Mouse (Mus musculus): ENCODE data around the gene Itpk1. TPM values are rescaled to one million over a fixed set of nuclear protein-coding genes. Genes with fewer than 3 reads are reported as not detected.

The Itpk1 gene
- total RNA-seq, 4 experiments from 2014 or later, result 57.5 to 71.0 (median 61.8) TPM

DNA sequence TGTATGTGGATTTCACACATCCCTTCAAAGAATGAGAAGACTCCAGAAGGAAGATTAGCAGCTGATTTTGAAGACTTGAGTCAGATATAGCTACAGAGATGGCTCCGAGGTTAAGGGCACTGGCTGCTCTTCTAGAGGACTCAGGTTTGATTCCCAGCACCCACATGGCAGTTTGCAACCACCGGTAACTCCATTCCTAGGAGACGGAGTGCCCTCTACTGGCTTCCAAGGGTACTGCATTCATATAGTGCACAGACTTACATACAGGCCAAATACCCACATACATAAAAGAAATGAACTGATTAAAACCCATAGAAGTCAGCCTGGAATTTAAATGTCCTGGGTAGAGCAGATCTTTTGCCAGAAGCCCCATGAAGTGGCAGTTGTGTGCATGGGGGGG, 106.2 kb downstream of the Itpk1 start:
- DNase-seq (ENCODE audit: low spot score in 2 of 2), result no peak

- DNase-seq (ENCODE audit: low spot score in 2 of 2), result no peak
These were observed 107.3 kb downstream of the Itpk1 start for GRCm38 (mm10) chr12:102597466-102597865.

- DNase-seq (ENCODE audit: low spot score in 2 of 2), result no peak
These were observed 108.3 kb downstream of the Itpk1 start for GRCm38 (mm10) chr12:102596410-102596809.

DNA sequence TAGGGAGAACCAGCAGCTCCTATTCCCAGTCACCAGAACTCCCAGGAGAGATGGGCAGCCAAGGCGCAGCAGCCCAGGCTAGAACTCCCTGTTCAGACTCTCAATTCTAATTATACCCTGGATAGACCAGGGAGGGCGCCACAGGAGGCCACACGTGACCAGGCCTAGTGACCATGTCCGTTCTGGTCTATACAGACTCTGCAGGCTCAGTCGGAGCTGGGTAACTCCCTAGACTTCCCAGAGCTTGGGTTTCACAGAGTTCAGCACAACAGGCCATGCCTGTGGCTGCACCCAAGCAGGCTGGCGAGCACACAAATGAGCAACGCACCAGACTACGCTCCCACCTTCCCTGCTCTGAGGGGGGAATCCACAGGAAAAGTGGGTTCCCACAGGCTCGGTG, 110.1 kb downstream of the Itpk1 start:
- DNase-seq (ENCODE audit: low spot score in 2 of 2), result no peak

DNA sequence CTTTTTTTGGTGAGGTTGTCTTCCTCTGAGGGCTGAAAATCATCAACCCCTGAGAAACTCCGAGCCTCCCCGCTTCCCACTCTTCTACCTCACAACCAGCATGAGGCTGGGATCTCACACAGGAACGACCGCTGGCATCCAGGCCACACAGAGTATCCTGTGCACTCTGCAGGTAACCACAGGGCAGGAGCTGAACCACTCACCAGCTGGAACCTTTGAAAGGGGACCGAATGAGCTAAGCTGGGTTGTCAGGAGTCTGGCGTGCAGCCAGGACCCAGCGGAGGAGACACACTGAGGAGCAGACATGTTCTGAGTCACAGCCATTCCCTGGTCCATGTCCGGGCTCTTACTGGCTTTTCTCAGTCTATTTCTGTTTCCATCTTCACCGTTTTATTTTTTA, 111.0 kb downstream of the Itpk1 start:
- DNase-seq (ENCODE audit: low spot score in 2 of 2), result peak in 1 of 2 experiments; percentile 45

DNA sequence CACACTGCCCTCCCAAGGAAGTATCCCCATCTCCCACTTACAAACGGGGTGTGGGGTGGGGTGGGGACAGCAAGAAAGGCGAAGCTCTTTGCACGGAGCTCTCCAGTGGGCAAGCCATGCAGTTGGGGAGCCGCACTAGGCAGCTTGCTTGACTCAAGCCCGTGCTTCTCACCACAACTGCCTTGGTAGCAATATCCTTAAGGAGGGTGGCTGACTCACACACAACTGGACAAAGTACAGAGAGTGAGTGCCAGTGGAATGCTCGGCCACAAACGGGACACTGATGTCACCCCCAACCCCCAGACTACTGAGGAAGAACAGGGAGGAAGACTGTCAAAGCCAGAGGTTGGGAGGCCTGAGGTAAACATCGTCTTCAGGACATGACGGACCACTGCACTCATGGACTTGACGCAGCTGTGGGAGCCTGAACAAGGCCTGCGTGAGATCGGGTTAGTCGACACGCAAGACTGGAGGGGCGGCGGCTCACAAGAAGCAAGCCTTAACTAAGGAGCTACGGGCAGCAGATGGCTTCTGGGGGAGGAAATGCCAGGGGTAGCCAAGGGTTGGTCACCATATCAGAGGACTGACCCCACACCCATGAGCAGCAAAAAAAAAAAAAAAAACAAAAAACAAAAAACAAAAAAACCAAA, 113.9 kb downstream of the Itpk1 start:
- no peak for DNase-seq (ENCODE audit: low spot score in 2 of 2)

GRCm38 (mm10) chr12:102587106-102587505, 117.6 kb downstream of the Itpk1 start:
- no peak for DNase-seq (ENCODE audit: low spot score in 2 of 2)

GRCm38 (mm10) chr12:102586286-102586881, 118.3 kb downstream of the Itpk1 start:
- peak; percentile 44 to 63 for DNase-seq (ENCODE audit: low spot score in 2 of 2)

GRCm38 (mm10) chr12:102585390-102585789, 119.3 kb downstream of the Itpk1 start:
- peak; percentile 40 to 48 for DNase-seq (ENCODE audit: low spot score in 2 of 2)

GRCm38 (mm10) chr12:102582441-102582840, 122.3 kb downstream of the Itpk1 start:
- no peak for DNase-seq (ENCODE audit: low spot score in 2 of 2)

- DNase-seq (ENCODE audit: low spot score in 2 of 2), result no peak
These were observed 123.0 kb downstream of the Itpk1 start for GRCm38 (mm10) chr12:102581579-102582196.

DNA sequence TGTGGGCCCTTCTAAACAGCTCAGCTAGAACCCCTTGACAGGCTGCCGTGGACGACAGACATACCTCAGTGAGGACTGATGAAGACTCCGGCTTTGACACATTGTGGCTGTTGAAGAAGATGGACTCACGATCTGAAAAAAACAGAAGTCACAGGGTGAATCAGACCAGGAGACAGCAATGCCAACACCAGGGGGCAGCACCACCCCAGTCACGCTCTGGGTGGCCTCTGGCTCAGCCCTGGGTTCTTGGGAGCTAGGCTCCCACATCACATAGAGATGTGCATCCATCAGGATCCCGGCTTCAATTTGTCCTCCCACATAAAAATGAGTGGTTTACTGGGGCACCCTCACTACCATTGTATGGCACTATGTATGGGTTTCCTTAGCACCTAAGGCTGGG, 125.7 kb downstream of the Itpk1 start:
- DNase-seq (ENCODE audit: low spot score in 2 of 2), result peak; percentile 49 to 81

- no peak for DNase-seq (ENCODE audit: low spot score in 2 of 2)
These were observed 127.9 kb downstream of the Itpk1 start for GRCm38 (mm10) chr12:102576659-102577398.

- DNase-seq (ENCODE audit: low spot score in 2 of 2), result no peak
These were observed 129.0 kb downstream of the Itpk1 start for GRCm38 (mm10) chr12:102575541-102576329.

DNA sequence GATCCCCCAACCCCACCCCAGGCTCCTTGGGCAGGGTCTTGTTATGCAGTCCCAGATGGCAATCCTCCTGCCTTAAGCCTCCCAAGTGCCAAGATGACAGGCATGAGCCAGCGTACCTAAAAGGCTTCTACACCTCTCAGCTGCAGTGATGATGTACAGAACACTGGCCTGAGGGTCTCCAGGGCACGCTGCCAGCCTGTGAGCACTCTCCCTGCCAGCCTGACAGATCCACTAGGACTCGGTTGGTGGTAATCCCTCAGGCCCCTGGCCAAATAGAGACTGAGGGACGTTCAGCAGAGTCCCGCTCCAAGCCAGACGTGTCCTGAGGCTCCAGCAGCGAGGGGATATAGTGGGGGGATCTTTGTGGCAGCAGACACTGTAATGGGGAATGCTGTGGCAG, 131.7 kb downstream of the Itpk1 start:
- DNase-seq (ENCODE audit: low spot score in 2 of 2), result no peak

- no peak for DNase-seq (ENCODE audit: low spot score in 2 of 2)
These were observed 133.1 kb downstream of the Itpk1 start for GRCm38 (mm10) chr12:102571666-102572065.

DNA sequence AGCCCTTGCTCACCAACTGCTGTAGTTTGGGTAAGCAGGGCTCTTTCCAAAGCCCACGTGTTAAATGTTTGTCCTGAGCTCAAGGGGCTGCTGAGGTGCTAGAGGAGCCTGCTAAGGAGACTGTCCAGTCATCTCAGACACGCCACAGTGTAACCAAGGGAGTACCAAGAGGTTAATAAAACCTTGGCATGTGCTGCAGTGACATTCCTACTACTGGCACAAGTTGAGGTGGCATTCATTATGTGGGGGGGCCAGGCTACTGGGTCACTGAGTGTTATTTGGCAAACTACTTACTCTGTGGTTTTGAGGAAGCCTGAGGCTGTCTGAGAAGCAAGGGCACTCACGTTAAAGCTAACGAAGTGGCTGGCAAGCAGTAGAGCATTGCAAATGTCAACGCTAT, 134.0 kb downstream of the Itpk1 start:
- DNase-seq (ENCODE audit: low spot score in 2 of 2), result no peak

- no peak for DNase-seq (ENCODE audit: low spot score in 2 of 2)
These were observed 134.6 kb downstream of the Itpk1 start for GRCm38 (mm10) chr12:102570111-102570510.

DNA sequence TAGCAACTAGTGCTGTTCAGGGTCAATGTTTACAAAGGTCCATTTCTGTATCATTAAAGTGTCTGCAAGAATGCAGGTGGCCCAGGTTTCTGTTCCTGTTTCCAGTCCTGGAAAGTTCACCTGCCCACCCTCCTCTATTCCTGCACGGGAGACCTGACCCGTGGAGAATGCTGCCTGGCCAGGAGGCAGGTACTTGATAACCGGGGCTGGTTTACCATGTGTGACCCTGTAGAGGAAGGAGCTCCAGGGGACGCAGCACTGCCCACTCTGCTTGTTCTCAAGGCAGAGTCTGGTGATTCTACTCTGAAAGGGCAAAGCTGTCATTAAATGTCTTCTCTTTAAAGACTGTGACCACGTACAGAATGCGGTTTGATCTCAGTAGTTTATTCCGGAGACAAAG, 136.5 kb downstream of the Itpk1 start:
- no peak for DNase-seq (ENCODE audit: low spot score in 2 of 2)

- DNase-seq (ENCODE audit: low spot score in 2 of 2), result no peak
These were observed 137.8 kb downstream of the Itpk1 start for GRCm38 (mm10) chr12:102566951-102567350.

DNA sequence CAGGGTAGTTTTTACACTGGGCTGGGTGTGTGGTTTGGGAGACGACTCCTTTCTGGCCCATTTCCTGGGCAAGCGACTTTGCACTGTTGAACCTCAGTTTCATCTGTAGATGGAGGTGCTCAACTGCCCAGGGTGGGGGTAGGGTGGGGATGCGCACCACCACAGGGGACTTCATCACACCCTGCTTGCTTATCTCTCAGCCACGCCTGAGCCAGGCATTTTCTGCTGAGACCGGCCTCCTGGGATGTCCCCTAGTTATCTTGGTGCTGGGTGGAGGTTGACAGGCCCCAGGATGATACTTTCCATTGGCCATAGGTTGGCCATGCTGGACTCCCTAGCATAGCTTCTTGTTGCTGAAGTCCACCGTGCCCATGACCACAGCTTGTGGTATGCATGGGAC, 139.6 kb downstream of the Itpk1 start:
- no peak for DNase-seq (ENCODE audit: low spot score in 2 of 2)
